ENCODE assay signal across 22 mouse cellular contexts in genomic region chr2:38937396-38937795, GRCm38 (mm10). TPM values are rescaled to one million over a fixed set of nuclear protein-coding genes. Genes with fewer than 3 reads are reported as not detected.
DNase-seq lines count a peak whose midpoint lies in the region; ATAC-seq and TF ChIP-seq lines count a peak whose summit lies in the region.
"Had no signal": no experiment of that assay in that cellular context is flagged by ENCODE, and none has a peak within 500 bp of the region (broad histone marks: within the 10 kb centered on the region; RNA-seq: fewer than 3 reads in every experiment).

No protein-coding gene starts in this region.

- peak overlapping the region; percentile 43 for H3K27ac ChIP-seq in gastrocnemius, adult 2 months
- H3K27ac ChIP-seq: embryonic facial prominence, embryonic 12.5 days; embryonic facial prominence, embryonic 15.5 days; forebrain, embryonic 13.5 days; forebrain, embryonic 15.5 days had no signal

- 0 out of 2 replicates have a peak, but pooled peaks have one; percentile 7 for ATAC-seq in granulocyte monocyte progenitor cell, adult 5-6 weeks (replicated peaks; ENCODE audit: poor library complexity, severe bottlenecking)
- ATAC-seq: forebrain, embryonic 13.5 days; forebrain, embryonic 15.5 days; forebrain, postnatal 0 days had no signal

- H3K4me3 ChIP-seq in gastrocnemius, adult 2 months = no peak overlapping the region
- H3K4me3 ChIP-seq: embryonic facial prominence, embryonic 12.5 days; embryonic facial prominence, embryonic 15.5 days; erythroblast, embryonic 14.5 days; forebrain, embryonic 13.5 days; forebrain, embryonic 15.5 days had no signal

- no peak for TF ChIP-seq CTCF in gastrocnemius, adult 2 months (IDR thresholded peaks at IDR 0.05)

- no peak for DNase-seq in gastrocnemius, adult 2 months
- DNase-seq in gastrocnemius, adult 8-10 months (ENCODE audit: low spot score in 2 of 2) = no peak
- peak; percentile 10 to 53 for DNase-seq in spleen, postnatal 4 days (ENCODE audit: low spot score in 2 of 2)
- DNase-seq in spleen, adult 18-20 months = no peak
- DNase-seq in heart, postnatal 36 days = no peak
- DNase-seq: adrenal gland, adult 2 months; adrenal gland, postnatal 10 days; adrenal gland, postnatal 25 days; cerebellum, adult 11 months; cerebellum, adult 18-20 months; cerebellum, adult 8-10 months; cerebellum, adult 9-11 months; cerebellum, postnatal 36 days; embryo, embryonic 11 days; forebrain, postnatal 0 days had no signal

- intact Hi-C loops in gastrocnemius, adult 2 months (cut with DNase I) = no loop called here
- intact Hi-C loops in heart, postnatal 36 days (cut with DNase I) = no loop called here

RNA-seq across cellular contexts. Expression of gene Olfml2a, which starts 5.6 kb away (rescaled TPM):
- total RNA-seq in gastrocnemius, adult 2 months (2021) = 1 to 10 TPM; 4.2 to 6.6 TPM
- 1 to 10 TPM; 3.1 to 4.6 (median 3.3) TPM for total RNA-seq in gastrocnemius, adult 8-10 months (2022)
- total RNA-seq in granulocyte monocyte progenitor cell, adult 5-6 weeks (2014; fragmentation: Nextera tagmentation) = not detected in 2 replicates
- not detected in 2 replicates for total RNA-seq in granulocyte monocyte progenitor cell, adult 5-6 weeks (2017)
- total RNA-seq in heart, postnatal 36 days (2021) = 1 to 10 TPM; 4.5 to 4.6 TPM
- total RNA-seq: common myeloid progenitor, adult 5-6 weeks had no signal

RNA-seq across cellular contexts. Expression of gene Nr6a1, which starts 9.9 kb away (rescaled TPM):
- 1 to 10 TPM; 3.4 to 4.8 TPM for total RNA-seq in gastrocnemius, adult 2 months (2021)
- 1 to 10 TPM; 4.5 to 7.1 (median 5.3) TPM for total RNA-seq in gastrocnemius, adult 8-10 months (2022)
- 0.11 TPM in 2 replicates for total RNA-seq in granulocyte monocyte progenitor cell, adult 5-6 weeks (2014; fragmentation: Nextera tagmentation)
- total RNA-seq in granulocyte monocyte progenitor cell, adult 5-6 weeks (2017) = 0.30 and 1.3 TPM in 2 replicates
- total RNA-seq in heart, postnatal 36 days (2021) = 1 to 10 TPM; 1.6 to 1.8 TPM

RNA-seq across cellular contexts. Expression of gene Wdr38, which starts 59.9 kb away (rescaled TPM):
- total RNA-seq in gastrocnemius, adult 2 months (2021) = under 1 TPM in 1 of 2 experiments, not detected in 1; 0.08 TPM
- under 1 TPM in 1 of 4 experiments, not detected in 3; 0.21 TPM for total RNA-seq in gastrocnemius, adult 8-10 months (2022)
- 0.53 and 0.84 TPM in 2 replicates for total RNA-seq in granulocyte monocyte progenitor cell, adult 5-6 weeks (2014; fragmentation: Nextera tagmentation)
- 0.09 and 0.15 TPM in 2 replicates for total RNA-seq in granulocyte monocyte progenitor cell, adult 5-6 weeks (2017)
- total RNA-seq in heart, postnatal 36 days (2021) = under 1 TPM in 1 of 2 experiments, not detected in 1; 0.14 TPM

Comparison
In these comparisons a context has a peak if more than half of its experiments do, and no peak if none do; other contexts are left out.
1. DNase-seq: peak in spleen, postnatal 4 days (2 of 2); none in gastrocnemius, adult 2 months (single experiment), gastrocnemius, adult 8-10 months (0 of 2), spleen, adult 18-20 months (0 of 2) and heart, postnatal 36 days (0 of 2).
2. RNA of gene Olfml2a, which starts 5.6 kb away (total RNA-seq): 4.2 to 6.6 TPM in gastrocnemius, adult 2 months, 4.5 to 4.6 TPM in heart, postnatal 36 days and 3.1 to 4.6 TPM in gastrocnemius, adult 8-10 months; not detected in granulocyte monocyte progenitor cell, adult 5-6 weeks; every median in the first group is over 4 times any median in the second.